Mouse (Mus musculus): ENCODE data around the gene AI467606. TPM values are rescaled to one million over a fixed set of nuclear protein-coding genes. Genes with fewer than 3 reads are reported as not detected.

The AI467606 gene
- polyA plus RNA-seq, 1 experiment, result 45.0 TPM

DNA sequence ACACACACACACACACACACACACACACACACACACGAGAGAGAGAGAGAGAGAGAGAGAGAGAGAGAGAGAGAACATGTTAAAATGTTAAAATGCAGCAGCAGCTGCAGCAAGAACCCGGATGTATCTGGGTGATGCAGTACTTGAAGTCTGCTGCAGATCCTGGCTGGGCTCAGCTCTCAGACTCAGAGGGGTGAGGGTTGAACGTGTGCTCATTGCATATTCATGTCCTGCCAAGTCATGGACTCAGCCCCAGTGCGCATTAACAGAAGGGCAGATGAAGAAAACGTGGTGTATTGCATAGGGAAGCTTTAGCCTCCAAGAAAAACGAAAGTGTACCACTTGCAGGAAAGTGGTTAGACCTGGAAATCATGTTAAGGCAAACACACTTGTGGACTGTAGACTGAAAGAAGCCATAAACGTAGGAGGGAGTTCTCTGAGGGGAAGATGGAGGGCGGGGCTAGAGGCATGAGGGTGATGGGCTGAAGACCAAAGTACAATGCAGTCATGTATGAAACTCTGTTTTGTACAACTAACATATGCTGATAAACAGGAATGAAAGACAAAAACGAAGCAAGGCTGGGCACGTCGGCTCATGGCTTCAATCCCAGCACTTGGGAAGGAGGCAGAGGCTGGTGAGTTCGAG, 22.6 kb downstream of the AI467606 start:
- no peak overlapping the region for H3K4me2 ChIP-seq (ENCODE audit: low read depth)
- no peak overlapping the region for H3K4me3 ChIP-seq
- H3ac ChIP-seq (ENCODE audit: control insufficient read depth, insufficient read length), result no peak overlapping the region
- H3K27me3 ChIP-seq (ENCODE audit: control insufficient read depth, insufficient read depth, insufficient read length), result peaks cover 3% of the 10 kb centered on the region
- TF ChIP-seq SRF (IDR thresholded peaks at IDR 0.05; ENCODE audit: control insufficient read depth, insufficient read length, low read depth), result no peak
- no peak for TF ChIP-seq MAX (IDR thresholded peaks at IDR 0.05; ENCODE audit: low read depth)
- no peak for TF ChIP-seq MYOG (IDR thresholded peaks at IDR 0.05; ENCODE audit: control insufficient read depth in 1 of 3, insufficient read depth in 1 of 3, insufficient read length in 2 of 3, low read depth in 2 of 3)
- peak in 2 of 3 experiments; percentile 50 for TF ChIP-seq MYOD1 (IDR thresholded peaks at IDR 0.05; ENCODE audit: control insufficient read depth in 1 of 3, insufficient read length in 2 of 3, low read depth in 2 of 3)
- no peak for TF ChIP-seq USF1 (IDR thresholded peaks at IDR 0.05; ENCODE audit: low read depth)
- no peaks in the 10 kb centered on the region for H3K79me2 ChIP-seq (ENCODE audit: control insufficient read depth, insufficient read depth)
- H3K36me3 ChIP-seq (ENCODE audit: control insufficient read depth, insufficient read depth), result no peaks in the 10 kb centered on the region

DNA sequence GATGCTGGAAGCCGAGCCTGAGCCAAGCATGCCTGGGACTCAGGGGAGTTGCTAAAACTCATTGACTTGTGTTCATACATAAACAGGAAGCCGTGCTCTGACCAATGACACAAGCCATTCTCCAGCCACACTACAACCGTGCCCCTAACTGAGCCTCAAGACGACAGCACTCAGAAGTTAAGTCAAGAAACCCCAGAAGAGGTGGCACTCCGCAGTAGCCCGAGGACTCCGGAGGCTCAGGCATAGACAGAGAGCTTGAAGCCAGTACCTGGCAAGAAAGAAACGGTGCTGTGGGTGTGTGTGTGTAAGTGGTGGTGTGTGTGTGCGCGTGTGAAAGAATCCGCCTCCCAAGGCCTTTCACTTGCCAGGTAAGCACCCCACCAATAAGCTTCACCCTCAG, 23.8 kb downstream of the AI467606 start:
- Histone ChIP-seq H3K36me3 (ENCODE audit: control insufficient read depth, insufficient read depth) (no peaks in the 10 kb centered on the region), H3ac (ENCODE audit: control insufficient read depth, insufficient read length) (no peak overlapping the region), H3K4me3 (no peak overlapping the region), H3K4me2 (ENCODE audit: low read depth) (no peak overlapping the region), H3K79me2 (ENCODE audit: control insufficient read depth, insufficient read depth) (no peaks in the 10 kb centered on the region), H3K27me3 (ENCODE audit: control insufficient read depth, insufficient read depth, insufficient read length) (no peaks in the 10 kb centered on the region)
- TF ChIP-seq MAX (IDR thresholded peaks at IDR 0.05; ENCODE audit: low read depth), result no peak
- no peak for TF ChIP-seq E2F4 (IDR thresholded peaks at IDR 0.05; ENCODE audit: insufficient read depth)
- no peak for TF ChIP-seq CEBPB (IDR thresholded peaks at IDR 0.05; ENCODE audit: insufficient read depth, poor library complexity, severe bottlenecking)
- TF ChIP-seq TCF12 (IDR thresholded peaks at IDR 0.05; ENCODE audit: insufficient read depth, poor library complexity, severe bottlenecking), result no peak
- no peak for TF ChIP-seq REST (IDR thresholded peaks at IDR 0.05; ENCODE audit: insufficient read depth, insufficient read length)
- TF ChIP-seq POLR2A (IDR thresholded peaks at IDR 0.05; ENCODE audit: insufficient read length, low read depth), result no peak
- TF ChIP-seq USF1 (IDR thresholded peaks at IDR 0.05; ENCODE audit: low read depth), result no peak
- TF ChIP-seq TCF3 (IDR thresholded peaks at IDR 0.05; ENCODE audit: insufficient read length, low read depth), result no peak
- no peak for TF ChIP-seq MYOG (IDR thresholded peaks at IDR 0.05; ENCODE audit: control insufficient read depth in 1 of 3, insufficient read depth in 1 of 3, insufficient read length in 2 of 3, low read depth in 2 of 3)
- TF ChIP-seq SRF (IDR thresholded peaks at IDR 0.05; ENCODE audit: control insufficient read depth, insufficient read length, low read depth), result no peak
- TF ChIP-seq MYOD1 (IDR thresholded peaks at IDR 0.05; ENCODE audit: control insufficient read depth in 1 of 3, insufficient read length in 2 of 3, low read depth in 2 of 3), result no peak

DNA sequence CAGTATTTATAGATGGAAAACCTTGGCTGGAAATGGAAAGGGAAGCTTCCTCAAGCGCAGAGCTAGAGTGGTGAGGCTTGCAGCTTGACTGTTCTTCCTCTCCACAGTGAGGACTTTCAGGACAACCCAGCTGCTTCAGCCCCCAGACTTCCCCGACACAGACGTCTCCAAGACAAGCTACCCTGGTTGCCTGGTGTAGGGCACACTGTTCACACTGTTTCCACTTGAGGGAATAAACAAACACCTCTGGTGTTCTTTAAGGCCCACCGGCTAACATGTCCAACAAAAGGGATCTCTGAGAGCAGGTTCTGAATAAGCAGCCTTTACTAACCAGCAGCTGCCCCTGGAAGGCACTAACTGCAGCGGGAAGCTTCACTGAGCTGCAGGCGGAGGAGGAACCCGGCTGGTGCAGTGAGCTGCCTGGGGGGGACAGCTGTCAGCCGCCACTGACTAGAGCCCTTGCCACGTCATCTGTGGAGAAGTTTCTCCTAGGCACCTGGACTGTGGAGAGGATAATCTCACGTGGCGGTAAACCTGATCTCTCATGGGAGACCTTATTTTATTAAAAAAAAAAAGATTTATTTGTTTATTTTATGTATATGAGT, 25.3 kb downstream of the AI467606 start:
- H3ac ChIP-seq (ENCODE audit: control insufficient read depth, insufficient read length), result no peak overlapping the region
- H3K4me3 ChIP-seq, result no peak overlapping the region
- TF ChIP-seq MYOG (IDR thresholded peaks at IDR 0.05; ENCODE audit: control insufficient read depth in 1 of 3, insufficient read depth in 1 of 3, insufficient read length in 2 of 3, low read depth in 2 of 3), result peak in 2 of 3 experiments; percentile 58 to 59
- no peak for TF ChIP-seq TCF3 (IDR thresholded peaks at IDR 0.05; ENCODE audit: insufficient read length, low read depth)
- TF ChIP-seq MYOD1 (IDR thresholded peaks at IDR 0.05; ENCODE audit: control insufficient read depth in 1 of 3, insufficient read length in 2 of 3, low read depth in 2 of 3), result peak in 2 of 3 experiments; percentile 22 to 35
- no peaks in the 10 kb centered on the region for H3K27me3 ChIP-seq (ENCODE audit: control insufficient read depth, insufficient read depth, insufficient read length)
- H3K36me3 ChIP-seq (ENCODE audit: control insufficient read depth, insufficient read depth), result no peaks in the 10 kb centered on the region
- H3K79me2 ChIP-seq (ENCODE audit: control insufficient read depth, insufficient read depth), result no peaks in the 10 kb centered on the region
- no peak overlapping the region for H3K4me2 ChIP-seq (ENCODE audit: low read depth)

DNA sequence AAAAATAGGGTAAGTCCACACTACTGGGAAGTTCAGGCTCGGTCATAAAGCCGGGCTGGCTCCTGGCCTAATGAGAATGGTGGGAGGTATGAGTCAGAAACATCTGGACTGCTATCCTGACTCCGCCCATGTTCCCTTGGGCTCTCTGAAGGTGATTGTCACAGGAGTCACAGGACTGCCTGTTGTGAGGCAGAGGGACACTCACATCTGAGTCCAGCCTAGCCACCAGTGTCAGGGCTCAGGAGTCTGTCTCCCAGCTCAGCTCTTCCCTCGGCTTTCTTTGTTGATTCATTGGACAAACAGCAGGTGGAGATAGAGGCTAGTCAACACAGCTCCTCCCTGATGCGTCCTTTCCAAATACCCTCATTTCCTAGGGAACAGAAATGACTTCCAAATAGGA, 26.8 kb downstream of the AI467606 start:
- TF ChIP-seq SRF (IDR thresholded peaks at IDR 0.05; ENCODE audit: control insufficient read depth, insufficient read length, low read depth), result no peak
- no peak for TF ChIP-seq MYOD1 (IDR thresholded peaks at IDR 0.05; ENCODE audit: control insufficient read depth in 1 of 3, insufficient read length in 2 of 3, low read depth in 2 of 3)
- Histone ChIP-seq H3K4me3 (no peak overlapping the region), H3ac (ENCODE audit: control insufficient read depth, insufficient read length) (no peak overlapping the region), H3K79me2 (ENCODE audit: control insufficient read depth, insufficient read depth) (no peaks in the 10 kb centered on the region), H3K4me2 (ENCODE audit: low read depth) (peak overlapping the region; percentile 19), H3K36me3 (ENCODE audit: control insufficient read depth, insufficient read depth) (no peaks in the 10 kb centered on the region), H3K27me3 (ENCODE audit: control insufficient read depth, insufficient read depth, insufficient read length) (no peaks in the 10 kb centered on the region)

DNA sequence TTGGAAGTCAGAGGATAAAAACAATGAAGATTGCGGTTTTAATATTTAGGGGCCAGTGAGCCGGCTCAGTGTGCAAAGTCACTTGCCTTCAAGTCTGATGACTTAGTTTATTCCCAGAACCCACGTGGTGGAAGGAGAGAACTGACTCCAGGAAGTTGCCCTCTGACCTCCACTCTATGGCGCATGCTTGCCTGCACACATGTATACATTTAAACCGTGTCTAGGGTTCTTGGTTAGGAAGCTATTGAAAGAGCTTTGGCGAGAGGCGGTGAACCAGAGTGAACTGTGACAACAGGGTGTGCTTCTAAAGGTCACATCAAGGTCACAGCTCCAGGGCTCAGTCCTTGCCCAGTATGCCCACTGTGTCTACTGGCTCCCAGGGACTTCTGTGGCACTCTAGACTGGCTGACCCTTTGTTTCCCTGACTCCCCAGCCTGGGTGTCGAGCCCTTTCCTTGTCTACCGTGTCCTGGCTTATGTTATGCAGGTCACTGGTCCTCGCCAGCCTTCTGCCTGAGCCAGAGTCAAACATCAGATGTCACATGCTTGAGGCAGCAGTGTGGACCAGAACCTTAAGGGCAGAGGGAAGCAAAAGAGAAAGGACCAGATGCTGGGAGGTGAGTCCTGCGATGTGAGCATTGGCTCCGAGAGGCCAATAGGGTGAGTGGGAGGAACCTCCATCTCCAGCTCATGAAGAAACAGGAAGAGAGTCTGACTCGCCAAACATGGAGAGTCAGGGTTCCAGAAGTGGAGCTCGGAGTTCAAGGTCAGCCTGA, 27.7 kb downstream of the AI467606 start:
- H3K4me3 ChIP-seq, result no peak overlapping the region
- H3K36me3 ChIP-seq (ENCODE audit: control insufficient read depth, insufficient read depth), result no peaks in the 10 kb centered on the region
- no peak overlapping the region for H3ac ChIP-seq (ENCODE audit: control insufficient read depth, insufficient read length)
- H3K79me2 ChIP-seq (ENCODE audit: control insufficient read depth, insufficient read depth), result no peaks in the 10 kb centered on the region
- TF ChIP-seq POLR2AphosphoS2 (IDR thresholded peaks at IDR 0.05; ENCODE audit: insufficient read length, low read depth) (no peak), CEBPB (IDR thresholded peaks at IDR 0.05; ENCODE audit: insufficient read depth, poor library complexity, severe bottlenecking) (no peak), POLR2A (IDR thresholded peaks at IDR 0.05; ENCODE audit: insufficient read length, low read depth) (no peak), REST (IDR thresholded peaks at IDR 0.05; ENCODE audit: insufficient read depth, insufficient read length) (no peak), TCF12 (IDR thresholded peaks at IDR 0.05; ENCODE audit: insufficient read depth, poor library complexity, severe bottlenecking) (no peak), MYOD1 (IDR thresholded peaks at IDR 0.05; ENCODE audit: control insufficient read depth in 1 of 3, insufficient read length in 2 of 3, low read depth in 2 of 3) (no peak), MAX (IDR thresholded peaks at IDR 0.05; ENCODE audit: low read depth) (no peak), E2F4 (IDR thresholded peaks at IDR 0.05; ENCODE audit: insufficient read depth) (no peak), SRF (IDR thresholded peaks at IDR 0.05; ENCODE audit: control insufficient read depth, insufficient read length, low read depth) (no peak), MYOG (IDR thresholded peaks at IDR 0.05; ENCODE audit: control insufficient read depth in 1 of 3, insufficient read depth in 1 of 3, insufficient read length in 2 of 3, low read depth in 2 of 3) (no peak), TCF3 (IDR thresholded peaks at IDR 0.05; ENCODE audit: insufficient read length, low read depth) (no peak), USF1 (IDR thresholded peaks at IDR 0.05; ENCODE audit: low read depth) (no peak)
- no peak overlapping the region for H3K4me2 ChIP-seq (ENCODE audit: low read depth)
- H3K27me3 ChIP-seq (ENCODE audit: control insufficient read depth, insufficient read depth, insufficient read length), result no peaks in the 10 kb centered on the region

Data from myocyte (in vitro differentiated cells).